Mouse (Mus musculus) lung, postnatal 0 days (tissue): ENCODE measurements around the gene Smg6. TPM values are rescaled to one million over a fixed set of nuclear protein-coding genes. Genes with fewer than 3 reads are reported as not detected.
A peak's percentile ranks its signal among the peaks of the same experiment; 100 is the strongest.

Experiments
- ATAC-seq: fragments of 200-750 bp; cut with Nextera tagmentation; 2 replicates; pipeline ENCODE4 v1.8.0; 2017; ENCODE audit warnings: moderate library complexity
- DNase-seq: peaks from one replicate; pipeline ENCODE4 v3.0.0-alpha.2; 2016; ENCODE audit warnings: low spot score
- H3K27ac ChIP-seq: fragments of 300-500 bp; sonication (generic); 2 replicates; pipeline ENCODE4 v1.5.1; 2014; ENCODE audit warnings: antibody characterized with exemption, mild to moderate bottlenecking, low read length, mixed read lengths
- H3K27me3 ChIP-seq: fragments of 300-500 bp; sonication (generic); replicated peaks from 2 replicates; pipeline ENCODE4 v1.6.1; 2014; ENCODE audit warnings: low read length, mixed read lengths; ENCODE audit not compliant: insufficient read depth
- H3K36me3 ChIP-seq: fragments of 300-500 bp; sonication (generic); 2 replicates; pipeline ENCODE4 v1.6.1; 2014; ENCODE audit warnings: low read length, mixed read lengths; ENCODE audit not compliant: insufficient read depth
- H3K4me1 ChIP-seq: fragments of 300-500 bp; sonication (generic); 2 replicates; pipeline ENCODE4 v1.6.1; 2014; ENCODE audit warnings: antibody characterized with exemption, low read depth, low read length, mixed read lengths; ENCODE audit not compliant: insufficient read depth
- H3K4me2 ChIP-seq: fragments of 300-500 bp; sonication (generic); replicated peaks from 2 replicates; pipeline ENCODE4 v1.6.1; 2014; ENCODE audit warnings: low read depth, mild to moderate bottlenecking, low read length, moderate library complexity, mixed read lengths
- H3K4me3 ChIP-seq: fragments of 300-500 bp; sonication (generic); 2 replicates; pipeline ENCODE4 v1.5.1; 2014; ENCODE audit warnings: low read depth, low read length
- H3K9ac ChIP-seq: fragments of 300-500 bp; sonication (generic); replicated peaks from 2 replicates; pipeline ENCODE4 v1.6.1; 2014; ENCODE audit warnings: low read depth, mild to moderate bottlenecking
- H3K9me3 ChIP-seq: fragments of 300-500 bp; sonication (generic); 2 replicates; pipeline ENCODE4 v1.6.1; 2016; ENCODE audit warnings: low read length, mixed read lengths
- CTCF ChIP-seq: IDR thresholded peaks from 2 replicates; pipeline ENCODE4 v1.5.1; 2016; ENCODE audit warnings: antibody characterized with exemption, mild to moderate bottlenecking
- EP300 ChIP-seq: IDR thresholded peaks from 2 replicates; pipeline ENCODE4 v1.6.1; 2016; ENCODE audit warnings: antibody characterized with exemption, mild to moderate bottlenecking, control low read depth
- whole genome bisulfite sequencing: fragments of 180-500 bp; shearing (Covaris S2); extraction: QIAGEN DNeasy Blood & Tissue Kit; methylation state at CpG from one replicate; pipeline ENCODE4 v1.1.7; 2014; 5-methylcytosine and 5-hydroxymethylcytosine counted together
- polyA plus RNA-seq: library from polyadenylated mRNA; unstranded; fragments of >200 nt; fragmentation: Nextera tagmentation; extraction: Ambion mirVana; gene quantifications from 2 replicates; pipeline ENCODE4 v1.2.1, GENCODE M21; 2015

Gene Smg6
- 9.9 and 11.0 TPM in 2 replicates for polyA plus RNA-seq

- TF ChIP-seq CTCF, result no peak; the same call in 1 of the 2 replicates
- no peak for TF ChIP-seq EP300
- peak within 1 kb of the TSS; percentile 95 for H3K9ac ChIP-seq
- DNase-seq (peak; percentile 98), ATAC-seq (peak; percentile 96)
- peak within 1 kb of the TSS; percentile 90 for H3K4me3 ChIP-seq
- WGBS, result under 1% methylated on average over 51 of the region's 88 CpGs
- peaks cover 9% of the 10 kb centered on the region; the same call in 1 of the 2 replicates for H3K4me1 ChIP-seq
- no peaks in the 10 kb centered on the region for H3K27me3 ChIP-seq
- H3K36me3 ChIP-seq, result 0 out of 2 replicates have a peak, but pooled peaks cover 5% of the 10 kb centered on the region
- no peaks in the 10 kb centered on the region for H3K9me3 ChIP-seq
- H3K27ac ChIP-seq, result peak within 1 kb of the TSS; percentile 98
- H3K4me2 ChIP-seq, result peak within 1 kb of the TSS; percentile 60
These were observed at the start of gene Smg6, which contains the start of gene Srr for GRCm38 (mm10) chr11:74925577-74926387. Gene Smg6 (plus strand): TSS chr11:74925823. Gene Srr (minus strand): TSS chr11:74925948.

- 8% methylated on average over 9 of the region's 9 CpGs for WGBS
- Histone ChIP-seq H3K9me3 (no peaks in the 10 kb centered on the region), H3K4me2 (0 out of 2 replicates have a peak overlapping the region, but pooled peaks have one; percentile 17), H3K36me3 (no peaks in the 10 kb centered on the region), H3K4me3 (no peak overlapping the region), H3K27ac (no peak overlapping the region), H3K9ac (no peak overlapping the region), H3K27me3 (no peaks in the 10 kb centered on the region), H3K4me1 (no peaks in the 10 kb centered on the region; the same call in 1 of the 2 replicates)
- no peak for TF ChIP-seq CTCF
- no peak for TF ChIP-seq EP300
- ATAC-seq (peak; percentile 86), DNase-seq (peak; percentile 75)
These were observed 48.8 kb upstream of the Smg6 start for GRCm38 (mm10) chr11:74876801-74877200.

- H3K36me3 ChIP-seq, result no peaks in the 10 kb centered on the region
- H3K9me3 ChIP-seq, result no peaks in the 10 kb centered on the region
- no peak for TF ChIP-seq CTCF
- TF ChIP-seq EP300, result no peak
- no peak overlapping the region for H3K9ac ChIP-seq
- H3K4me2 ChIP-seq, result no peak overlapping the region
- ATAC-seq, result no peak
- no peak for DNase-seq
- WGBS, result 83% methylated on average over 9 of the region's 9 CpGs
- H3K4me1 ChIP-seq, result no peaks in the 10 kb centered on the region; the same call in 1 of the 2 replicates
- H3K4me3 ChIP-seq, result no peak overlapping the region
- no peak overlapping the region for H3K27ac ChIP-seq
- H3K27me3 ChIP-seq, result no peaks in the 10 kb centered on the region
These were observed 44.6 kb upstream of the Smg6 start for GRCm38 (mm10) chr11:74880999-74881398.

GRCm38 (mm10) chr11:74881979-74882378 is 43.6 kb upstream of the Smg6 start:
- peak overlapping the region; percentile 19; the same call in 1 of the 2 replicates for H3K9ac ChIP-seq
- DNase-seq, result no peak

GRCm38 (mm10) chr11:74883098-74883497 is 42.5 kb upstream of the Smg6 start:
- WGBS, result 96% methylated on average over 10 of the region's 10 CpGs
- H3K4me2 ChIP-seq, result no peak overlapping the region
- ATAC-seq, result no peak

More at GRCm38 (mm10) chr11:74881979-74882378, 43.6 kb upstream of the Smg6 start:
- no peak for TF ChIP-seq EP300
- TF ChIP-seq CTCF, result no peak
- no peak overlapping the region for H3K4me2 ChIP-seq
- H3K27ac ChIP-seq, result no peak overlapping the region
- no peaks in the 10 kb centered on the region for H3K36me3 ChIP-seq
- H3K9me3 ChIP-seq, result no peaks in the 10 kb centered on the region
- ATAC-seq, result no peak
- H3K27me3 ChIP-seq, result no peaks in the 10 kb centered on the region
- no peak overlapping the region for H3K4me3 ChIP-seq
- H3K4me1 ChIP-seq, result no peaks in the 10 kb centered on the region; the same call in 1 of the 2 replicates
- 54% methylated on average over 14 of the region's 14 CpGs for WGBS

GRCm38 (mm10) chr11:74894619-74895018 is 31.0 kb upstream of the Smg6 start:
- Histone ChIP-seq H3K27ac (no peak overlapping the region), H3K4me1 (peaks cover 5% of the 10 kb centered on the region; the same call in 1 of the 2 replicates), H3K4me2 (no peak overlapping the region), H3K9me3 (no peaks in the 10 kb centered on the region), H3K4me3 (no peak overlapping the region), H3K9ac (no peak overlapping the region), H3K36me3 (no peaks in the 10 kb centered on the region), H3K27me3 (no peaks in the 10 kb centered on the region)
- DNase-seq (no peak), ATAC-seq (no peak)
- WGBS, result 66% methylated on average over 4 of the region's 4 CpGs
- TF ChIP-seq EP300 (no peak), CTCF (no peak)

More at GRCm38 (mm10) chr11:74883098-74883497, 42.5 kb upstream of the Smg6 start:
- no peak for TF ChIP-seq EP300
- no peak for TF ChIP-seq CTCF
- Histone ChIP-seq H3K4me1 (no peaks in the 10 kb centered on the region; the same call in 1 of the 2 replicates), H3K27me3 (no peaks in the 10 kb centered on the region), H3K9me3 (no peaks in the 10 kb centered on the region), H3K27ac (no peak overlapping the region), H3K9ac (no peak overlapping the region), H3K36me3 (no peaks in the 10 kb centered on the region), H3K4me3 (no peak overlapping the region)
- DNase-seq, result no peak
